In genomic region chr17:83221611-83222500, GRCm38 (mm10) we compare ENCODE assay signal across 15 mouse cellular contexts. TPM values are rescaled to one million over a fixed set of nuclear protein-coding genes. Genes with fewer than 3 reads are reported as not detected.
DNase-seq lines count a peak whose midpoint lies in the region; ATAC-seq lines count a peak whose summit lies in the region.
"Had no signal": no experiment of that assay in that cellular context is flagged by ENCODE, and none has a peak within 500 bp of the region (broad histone marks: within the 10 kb centered on the region; RNA-seq: fewer than 3 reads in every experiment).

No protein-coding gene starts in this region.

- no peaks in the 10 kb centered on the region for H3K9me3 ChIP-seq in embryonic facial prominence, embryonic 12.5 days
- no peaks in the 10 kb centered on the region for H3K9me3 ChIP-seq in embryonic facial prominence, embryonic 10.5 days
- H3K9me3 ChIP-seq in heart, embryonic 15.5 days (replicated peaks): no peaks in the 10 kb centered on the region
- H3K9me3 ChIP-seq in heart, embryonic 16.5 days (replicated peaks; ENCODE audit: control insufficient read depth, low read length): no peaks in the 10 kb centered on the region
- no peaks in the 10 kb centered on the region for H3K9me3 ChIP-seq in stomach, embryonic 14.5 days (ENCODE audit: control insufficient read depth, low read depth, low read length)
- H3K9me3 ChIP-seq in liver, embryonic 12.5 days (replicated peaks): no peaks in the 10 kb centered on the region
- H3K9me3 ChIP-seq: forebrain, embryonic 12.5 days had no signal

- H3K4me1 ChIP-seq in embryonic facial prominence, embryonic 12.5 days: peaks cover 43% of the 10 kb centered on the region
- peaks cover 71% of the 10 kb centered on the region for H3K4me1 ChIP-seq in embryonic facial prominence, embryonic 10.5 days
- peaks cover 69% of the 10 kb centered on the region for H3K4me1 ChIP-seq in heart, embryonic 15.5 days (replicated peaks)
- peaks cover 49% of the 10 kb centered on the region for H3K4me1 ChIP-seq in heart, embryonic 16.5 days (ENCODE audit: control insufficient read depth, insufficient read depth, low read length)
- H3K4me1 ChIP-seq in stomach, embryonic 14.5 days (ENCODE audit: control insufficient read depth, insufficient read depth, low read length): peaks cover 39% of the 10 kb centered on the region
- H3K4me1 ChIP-seq in liver, embryonic 12.5 days: peaks cover 44% of the 10 kb centered on the region

- no peak for DNase-seq in embryonic facial prominence, embryonic 10.5 days (ENCODE audit: low spot score)
- DNase-seq in heart, postnatal 25 days (ENCODE audit: low spot score): no peak
- no peak for DNase-seq in thymus, postnatal 0 days (ENCODE audit: low spot score)
- DNase-seq: cerebellum, postnatal 36 days; layer of hippocampus, adult 9-11 months; right cerebral cortex, postnatal 14 days; thymus, postnatal 14 days had no signal

- peak overlapping the region; percentile 33 for H3K27ac ChIP-seq in embryonic facial prominence, embryonic 12.5 days
- H3K27ac ChIP-seq in embryonic facial prominence, embryonic 10.5 days (replicated peaks): no peak overlapping the region
- peak overlapping the region; percentile 96 for H3K27ac ChIP-seq in heart, embryonic 15.5 days
- peak overlapping the region; percentile 98 for H3K27ac ChIP-seq in heart, embryonic 16.5 days (ENCODE audit: low read length)
- H3K27ac ChIP-seq in stomach, embryonic 14.5 days (ENCODE audit: low read length): peak overlapping the region; percentile 67; the same call in 1 of the 2 replicates
- H3K27ac ChIP-seq in liver, embryonic 12.5 days: no peak overlapping the region
- H3K27ac ChIP-seq: forebrain, embryonic 12.5 days had no signal

- ATAC-seq in embryonic facial prominence, embryonic 12.5 days (ENCODE audit: insufficient number of reproducible peaks, insufficient read depth, low FRiP score, low TSS enrichment): no peak
- no peak; the same call in 1 of the 2 replicates for ATAC-seq in heart, embryonic 15.5 days (replicated peaks; ENCODE audit: insufficient number of reproducible peaks, insufficient read depth, low FRiP score, low read depth)
- no peak; the same call in 1 of the 2 replicates for ATAC-seq in heart, embryonic 16.5 days (replicated peaks; ENCODE audit: extremely low read depth, insufficient read depth, low FRiP score)
- no peak for ATAC-seq in stomach, embryonic 14.5 days (ENCODE audit: insufficient number of reproducible peaks, insufficient read depth, low FRiP score, low read depth)
- no peak for ATAC-seq in liver, embryonic 12.5 days

- peaks cover 4% of the 10 kb centered on the region; the same call in 1 of the 2 replicates for H3K27me3 ChIP-seq in embryonic facial prominence, embryonic 12.5 days
- H3K27me3 ChIP-seq in embryonic facial prominence, embryonic 10.5 days (replicated peaks; ENCODE audit: low read depth, poor library complexity, severe bottlenecking): peaks cover 46% of the 10 kb centered on the region; the same call in 1 of the 2 replicates
- H3K27me3 ChIP-seq in heart, embryonic 15.5 days: no peaks in the 10 kb centered on the region
- H3K27me3 ChIP-seq in heart, embryonic 16.5 days (ENCODE audit: control insufficient read depth, insufficient read depth, low read length): no peaks in the 10 kb centered on the region
- no peaks in the 10 kb centered on the region for H3K27me3 ChIP-seq in stomach, embryonic 14.5 days (ENCODE audit: control insufficient read depth, insufficient read depth, low read length)
- H3K27me3 ChIP-seq in liver, embryonic 12.5 days (replicated peaks): peaks cover 21% of the 10 kb centered on the region

- intact Hi-C loops in heart, postnatal 25 days (cut with DNase I): no loop called here

- no peak overlapping the region for H3K9ac ChIP-seq in embryonic facial prominence, embryonic 12.5 days
- peak overlapping the region; percentile 18; the same call in 1 of the 2 replicates for H3K9ac ChIP-seq in heart, embryonic 15.5 days
- peak overlapping the region; percentile 61 for H3K9ac ChIP-seq in heart, embryonic 16.5 days (ENCODE audit: low read length)
- H3K9ac ChIP-seq in stomach, embryonic 14.5 days (replicated peaks; ENCODE audit: low read depth, low read length): no peak overlapping the region
- H3K9ac ChIP-seq in liver, embryonic 12.5 days: no peak overlapping the region
- H3K9ac ChIP-seq: forebrain, embryonic 12.5 days had no signal

- no peak overlapping the region for H3K4me3 ChIP-seq in embryonic facial prominence, embryonic 12.5 days
- H3K4me3 ChIP-seq in embryonic facial prominence, embryonic 10.5 days: no peak overlapping the region
- no peak overlapping the region for H3K4me3 ChIP-seq in heart, embryonic 15.5 days
- H3K4me3 ChIP-seq in heart, embryonic 16.5 days (ENCODE audit: low read length): no peak overlapping the region
- no peak overlapping the region for H3K4me3 ChIP-seq in stomach, embryonic 14.5 days (ENCODE audit: low read depth, low read length)
- H3K4me3 ChIP-seq in liver, embryonic 12.5 days: no peak overlapping the region
- H3K4me3 ChIP-seq: forebrain, embryonic 12.5 days had no signal

- WGBS in embryonic facial prominence, embryonic 12.5 days: 83% methylated on average over 13 of the region's 13 CpGs
- WGBS in embryonic facial prominence, embryonic 10.5 days: 85% methylated on average over 13 of the region's 13 CpGs
- WGBS in heart, embryonic 15.5 days: 69% methylated on average over 13 of the region's 13 CpGs
- WGBS in heart, embryonic 16.5 days: 76% methylated on average over 13 of the region's 13 CpGs
- WGBS in stomach, embryonic 14.5 days: 77% methylated on average over 13 of the region's 13 CpGs
- 80% methylated on average over 13 of the region's 13 CpGs for WGBS in liver, embryonic 12.5 days (ENCODE audit: insufficient replicate concordance)

- H3K36me3 ChIP-seq in embryonic facial prominence, embryonic 12.5 days: peaks cover 59% of the 10 kb centered on the region
- H3K36me3 ChIP-seq in embryonic facial prominence, embryonic 10.5 days (replicated peaks): peaks cover 86% of the 10 kb centered on the region
- peaks cover 40% of the 10 kb centered on the region for H3K36me3 ChIP-seq in heart, embryonic 15.5 days
- H3K36me3 ChIP-seq in heart, embryonic 16.5 days (ENCODE audit: control insufficient read depth, insufficient read depth): peaks cover 40% of the 10 kb centered on the region
- peaks cover 44% of the 10 kb centered on the region for H3K36me3 ChIP-seq in stomach, embryonic 14.5 days (ENCODE audit: control insufficient read depth, insufficient read depth, low read length)
- peaks cover 42% of the 10 kb centered on the region for H3K36me3 ChIP-seq in liver, embryonic 12.5 days

- H3K4me2 ChIP-seq in embryonic facial prominence, embryonic 12.5 days (replicated peaks): no peak overlapping the region
- no peak overlapping the region for H3K4me2 ChIP-seq in heart, embryonic 15.5 days
- no peak overlapping the region for H3K4me2 ChIP-seq in heart, embryonic 16.5 days (ENCODE audit: low read depth, low read length)
- no peak overlapping the region for H3K4me2 ChIP-seq in stomach, embryonic 14.5 days (replicated peaks; ENCODE audit: low read depth, low read length)
- H3K4me2 ChIP-seq in liver, embryonic 12.5 days: no peak overlapping the region
- H3K4me2 ChIP-seq: forebrain, embryonic 12.5 days; liver, embryonic 11.5 days had no signal

RNA-seq across cellular contexts. Expression of gene Pkdcc, which starts 6.8 kb away (rescaled TPM):
- polyA plus RNA-seq in embryonic facial prominence, embryonic 12.5 days (2016; fragmentation: Nextera tagmentation; extraction: Ambion mirVana): 27.3 and 32.6 TPM in 2 replicates
- polyA plus RNA-seq in embryonic facial prominence, embryonic 10.5 days (2016; fragmentation: Nextera tagmentation; extraction: Ambion mirVana): 15.1 and 17.5 TPM in 2 replicates
- 10.7 and 20.2 TPM in 2 replicates for polyA plus RNA-seq in heart, embryonic 15.5 days (2015; fragmentation: Nextera tagmentation; extraction: Ambion mirVana)
- 10 to 100 TPM; 48.6 to 48.7 TPM for total RNA-seq in heart, postnatal 25 days (2021)
- polyA plus RNA-seq in heart, embryonic 16.5 days (2015; fragmentation: Nextera tagmentation; extraction: Ambion mirVana): 10.9 and 11.9 TPM in 2 replicates
- 28.4 and 28.9 TPM in 2 replicates for polyA plus RNA-seq in stomach, embryonic 14.5 days (2014; fragmentation: Nextera tagmentation; extraction: Ambion mirVana)
- 12.5 and 13.1 TPM in 2 replicates for polyA plus RNA-seq in thymus, postnatal 0 days (2015; fragmentation: Nextera tagmentation; extraction: Ambion mirVana)
- polyA plus RNA-seq in liver, embryonic 12.5 days (2016; fragmentation: Nextera tagmentation; extraction: Ambion mirVana): 7.5 and 7.7 TPM in 2 replicates
- total RNA-seq: hematopoietic stem cell, adult 5-6 weeks had no signal

Comparison
In these comparisons a context has a peak if more than half of its experiments do, and no peak if none do; other contexts are left out.
1. H3K27ac ChIP-seq: peak in embryonic facial prominence, embryonic 12.5 days (single experiment), heart, embryonic 15.5 days (single experiment), heart, embryonic 16.5 days (single experiment) and stomach, embryonic 14.5 days (single experiment); none in embryonic facial prominence, embryonic 10.5 days (single experiment) and liver, embryonic 12.5 days (single experiment).
2. H3K9ac ChIP-seq: peak in heart, embryonic 15.5 days (single experiment) and heart, embryonic 16.5 days (single experiment); none in embryonic facial prominence, embryonic 12.5 days (single experiment), stomach, embryonic 14.5 days (single experiment) and liver, embryonic 12.5 days (single experiment).